Mouse (Mus musculus) layer of hippocampus, adult 9-11 months (tissue): Measurements from ENCODE around the gene Rnase9.
"Not testable (repeated sequence)": the region's sequence is repeated elsewhere in the genome, so short reads cannot be mapped to it uniquely, and the experiment has no call there.

Experiments used
- DNase-seq: peaks from one replicate; pipeline ENCODE4 v3.0.0; 2022

Rnase9 gene

GRCm38 (mm10) chr14:51047846-51048245, 6.2 kb upstream of the Rnase9 start:
- no peak for DNase-seq

- DNase-seq, result no peak
Measured at GRCm38 (mm10) chr14:51036214-51036613, 5.5 kb downstream of the Rnase9 start.

GRCm38 (mm10) chr14:51035206-51035605, 6.5 kb downstream of the Rnase9 start:
- DNase-seq, result no peak

- no peak for DNase-seq
Measured at GRCm38 (mm10) chr14:51027387-51028155, 14.1 kb downstream of the Rnase9 start.

- DNase-seq, result peak; percentile 46
Measured at GRCm38 (mm10) chr14:51026391-51027133, 15.1 kb downstream of the Rnase9 start.

GRCm38 (mm10) chr14:51024820-51025219, 16.8 kb downstream of the Rnase9 start:
- DNase-seq, result no peak

- no peak for DNase-seq
Measured at GRCm38 (mm10) chr14:51023457-51023856, 18.2 kb downstream of the Rnase9 start.

GRCm38 (mm10) chr14:51017256-51017655, 24.4 kb downstream of the Rnase9 start:
- DNase-seq, result no peak

- DNase-seq, result no peak
Measured at GRCm38 (mm10) chr14:51015780-51016179, 25.9 kb downstream of the Rnase9 start.

- not testable (repeated sequence) for DNase-seq
Measured at GRCm38 (mm10) chr14:51014724-51015123, 26.9 kb downstream of the Rnase9 start.

- DNase-seq, result no peak
Measured at GRCm38 (mm10) chr14:51009572-51009971, 32.1 kb downstream of the Rnase9 start.

GRCm38 (mm10) chr14:51008781-51009180, 32.9 kb downstream of the Rnase9 start:
- DNase-seq, result no peak

- DNase-seq, result peak; percentile 37
Measured at GRCm38 (mm10) chr14:51007914-51008713, 33.6 kb downstream of the Rnase9 start.

- no peak for DNase-seq
Measured at GRCm38 (mm10) chr14:51007152-51007801, 34.4 kb downstream of the Rnase9 start, which contains the start of gene Rnase10. Gene Rnase10 (plus strand): TSS chr14:51007751.

GRCm38 (mm10) chr14:50997999-50998666, 43.5 kb downstream of the Rnase9 start:
- no peak for DNase-seq

GRCm38 (mm10) chr14:50997088-50997487, 44.6 kb downstream of the Rnase9 start:
- DNase-seq, result peak; percentile 18

GRCm38 (mm10) chr14:50991037-50991436, 50.6 kb downstream of the Rnase9 start:
- DNase-seq, result no peak
